Mouse (Mus musculus) adrenal gland, adult 8-10 months (tissue): ENCODE results near the gene Syk. TPM values are rescaled to one million over a fixed set of nuclear protein-coding genes. Genes with fewer than 3 reads are reported as not detected.

Experiments
- DNase-seq: peaks from one replicate; pipeline ENCODE4 v3.0.0; 2022
- total RNA-seq, 4 experiments: library from RNA; stranded (reverse); gene quantifications; 2 replicates each; pipeline ENCODE4 v1.2.4; 2022

Gene Syk
- total RNA-seq, 4 experiments from 2014 or later = 3.4 to 9.2 (median 7.4) TPM

GRCm38 (mm10) chr13:52651383-52652252 lies 68.6 kb downstream of the Syk start:
- peak; percentile 46 for DNase-seq

GRCm38 (mm10) chr13:52652253-52652628 lies 69.3 kb downstream of the Syk start:
- DNase-seq = no peak

GRCm38 (mm10) chr13:52654081-52654829 lies 71.3 kb downstream of the Syk start:
- no peak for DNase-seq

- DNase-seq = no peak
These were observed 71.9 kb downstream of the Syk start for GRCm38 (mm10) chr13:52654830-52655308.

- no peak for DNase-seq
These were observed 75.0 kb downstream of the Syk start for GRCm38 (mm10) chr13:52657966-52658365.

GRCm38 (mm10) chr13:52658477-52658876 lies 75.5 kb downstream of the Syk start:
- peak; percentile 32 for DNase-seq

- peak; percentile 30 for DNase-seq
These were observed 76.2 kb downstream of the Syk start for GRCm38 (mm10) chr13:52659171-52659665.

GRCm38 (mm10) chr13:52669889-52670288 lies 86.9 kb downstream of the Syk start:
- DNase-seq = peak; percentile 47

GRCm38 (mm10) chr13:52673272-52673671 lies 90.3 kb downstream of the Syk start:
- DNase-seq = no peak

GRCm38 (mm10) chr13:52673856-52674255 lies 90.9 kb downstream of the Syk start:
- DNase-seq = no peak

GRCm38 (mm10) chr13:52674839-52675238 lies 91.9 kb downstream of the Syk start:
- no peak for DNase-seq

GRCm38 (mm10) chr13:52675526-52676294 lies 92.7 kb downstream of the Syk start:
- DNase-seq = no peak

- DNase-seq = peak; percentile 57
These were observed 93.9 kb downstream of the Syk start for GRCm38 (mm10) chr13:52676671-52677445.

- DNase-seq = peak; percentile 77
These were observed 96.9 kb downstream of the Syk start for GRCm38 (mm10) chr13:52679906-52680305.

- no peak for DNase-seq
These were observed 99.1 kb downstream of the Syk start for GRCm38 (mm10) chr13:52682107-52682506.

GRCm38 (mm10) chr13:52690425-52690824 lies 107.5 kb downstream of the Syk start:
- DNase-seq = no peak

- no peak for DNase-seq
These were observed 109.3 kb downstream of the Syk start for GRCm38 (mm10) chr13:52692311-52692710.

GRCm38 (mm10) chr13:52694857-52695256 lies 111.9 kb downstream of the Syk start:
- DNase-seq = no peak
